Mouse (Mus musculus) heart, postnatal 0 days (tissue): ENCODE data around the gene Amacr.

Experiments used
- CTCF ChIP-seq: IDR thresholded peaks from 2 replicates; pipeline ENCODE4 v1.5.1; 2016; ENCODE audit warnings: antibody characterized with exemption, control low read depth, low read depth
- EP300 ChIP-seq: IDR thresholded peaks from 2 replicates; pipeline ENCODE4 v1.6.1; 2016; ENCODE audit warnings: antibody characterized with exemption, low read depth

DNA sequence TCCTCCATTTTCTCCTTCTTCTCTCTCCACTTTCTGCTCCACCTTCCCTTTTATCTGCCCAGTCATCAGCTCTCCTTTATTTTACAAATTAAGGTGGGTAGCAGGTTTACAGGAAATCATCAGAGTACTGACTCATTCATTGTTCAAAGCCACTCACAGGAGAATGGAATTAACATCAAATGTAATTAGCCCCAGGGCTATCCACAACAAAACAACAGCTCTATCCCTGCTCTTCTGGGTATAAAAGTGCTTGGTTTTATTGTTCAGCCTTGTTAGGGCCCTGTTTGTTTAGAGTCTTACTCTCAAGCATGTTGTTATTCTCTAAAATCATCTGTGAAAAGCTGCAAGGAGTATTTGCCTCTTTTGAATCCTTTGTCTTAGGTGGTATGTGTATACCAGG is 4.4 kb upstream of the Amacr start:
- TF ChIP-seq CTCF: no peak
- no peak for TF ChIP-seq EP300
